Mouse (Mus musculus) stomach, postnatal 0 days (tissue): ENCODE data around the gene Mastl. TPM values are rescaled to one million over a fixed set of nuclear protein-coding genes. Genes with fewer than 3 reads are reported as not detected.

Experiments used
- ATAC-seq: fragments of 200-750 bp; cut with Nextera tagmentation; 2 replicates; pipeline ENCODE4 v1.8.0; 2017; ENCODE audit not compliant: low FRiP score, low TSS enrichment
- DNase-seq: peaks from one replicate; pipeline ENCODE4 v3.0.0-alpha.2; 2016; ENCODE audit warnings: low spot score
- H3K27ac ChIP-seq: fragments of 300-500 bp; sonication (generic); replicated peaks from 2 replicates; pipeline ENCODE4 v1.5.1; 2014; ENCODE audit warnings: mild to moderate bottlenecking, control low read depth
- H3K27me3 ChIP-seq: fragments of 300-500 bp; sonication (generic); 2 replicates; pipeline ENCODE4 v1.6.1; 2014; ENCODE audit warnings: low read length; ENCODE audit not compliant: control insufficient read depth, insufficient read depth
- H3K36me3 ChIP-seq: fragments of 300-500 bp; sonication (generic); 2 replicates; pipeline ENCODE4 v1.6.1; 2014; ENCODE audit warnings: low read length, mixed read lengths; ENCODE audit not compliant: control insufficient read depth, insufficient read depth
- H3K4me1 ChIP-seq: fragments of 300-500 bp; sonication (generic); replicated peaks from 2 replicates; pipeline ENCODE4 v1.6.1; 2014; ENCODE audit warnings: antibody characterized with exemption; ENCODE audit not compliant: control insufficient read depth, insufficient read depth
- H3K4me2 ChIP-seq: fragments of 300-500 bp; sonication (generic); replicated peaks from 2 replicates; pipeline ENCODE4 v1.6.1; 2014; ENCODE audit warnings: low read depth, mild to moderate bottlenecking, control low read depth, moderate library complexity
- H3K4me3 ChIP-seq: fragments of 300-500 bp; sonication (generic); 2 replicates; pipeline ENCODE4 v1.5.1; 2014; ENCODE audit warnings: low read depth, low read length, control low read depth
- H3K9ac ChIP-seq: fragments of 300-500 bp; sonication (generic); 2 replicates; pipeline ENCODE4 v1.6.1; 2014; ENCODE audit warnings: mild to moderate bottlenecking, low read length, control low read depth, mixed read lengths
- H3K9me3 ChIP-seq: fragments of 300-500 bp; sonication (generic); 2 replicates; pipeline ENCODE4 v1.6.1; 2016; ENCODE audit warnings: low read length; ENCODE audit not compliant: control insufficient read depth
- CTCF ChIP-seq: IDR thresholded peaks from 2 replicates; pipeline ENCODE4 v1.5.1; 2016; ENCODE audit warnings: antibody characterized with exemption, low read depth, mild to moderate bottlenecking, moderate library complexity
- EP300 ChIP-seq: optimal IDR thresholded peaks from 2 replicates; pipeline ENCODE3; 2016; ENCODE audit warnings: antibody characterized with exemption
- WGBS: fragments of 180-500 bp; shearing (Covaris S2); extraction: QIAGEN DNeasy Blood & Tissue Kit; methylation state at CpG from one replicate; pipeline ENCODE4 v1.1.7; 2014; 5-methylcytosine and 5-hydroxymethylcytosine counted together
- polyA plus RNA-seq: library from polyadenylated mRNA; unstranded; fragments of >200 nt; fragmentation: Nextera tagmentation; extraction: Ambion mirVana; gene quantifications from 2 replicates; pipeline ENCODE4 v1.2.1, GENCODE M21; 2015

The Mastl gene
- polyA plus RNA-seq, 1 experiment from 2014 or later: 3.0 TPM

DNA sequence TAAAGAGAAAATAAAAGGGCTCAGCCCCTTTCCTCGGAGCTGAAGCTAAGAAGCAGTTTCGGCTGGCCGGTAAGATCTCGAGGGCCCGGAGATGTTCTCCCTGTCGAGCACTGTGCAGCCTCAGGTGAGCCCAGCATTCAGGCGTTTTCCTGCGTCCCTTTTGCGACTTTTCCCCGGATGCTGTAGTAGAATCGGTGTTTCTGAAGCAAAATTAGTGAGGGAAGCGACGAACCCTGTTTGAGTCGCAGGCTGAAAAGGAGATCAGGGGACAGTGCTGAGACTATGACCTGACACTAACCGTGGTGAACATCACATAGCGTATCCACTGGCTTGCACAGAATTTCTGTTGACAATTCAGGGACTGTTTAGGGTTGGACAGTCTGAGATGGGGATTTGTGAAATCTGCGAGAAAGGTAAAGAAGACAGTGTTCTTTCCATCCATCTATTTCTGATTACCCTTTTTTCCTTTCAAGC is 821 bp upstream of the Mastl start:
- H3K36me3 ChIP-seq: no peaks in the 10 kb centered on the region
- peak overlapping the region; percentile 66 for H3K4me2 ChIP-seq
- no peaks in the 10 kb centered on the region for H3K27me3 ChIP-seq
- H3K4me3 ChIP-seq: peak overlapping the region; percentile 75
- H3K9ac ChIP-seq: peak overlapping the region; percentile 81
- 0% methylated on average over 17 of the region's 17 CpGs for WGBS
- TF ChIP-seq CTCF (no peak), EP300 (no peak)
- H3K27ac ChIP-seq: peak overlapping the region; percentile 100
- peaks cover 3% of the 10 kb centered on the region; the same call in 1 of the 2 replicates for H3K4me1 ChIP-seq
- H3K9me3 ChIP-seq: no peaks in the 10 kb centered on the region
- no peak for DNase-seq
- peak; percentile 10 for ATAC-seq

DNA sequence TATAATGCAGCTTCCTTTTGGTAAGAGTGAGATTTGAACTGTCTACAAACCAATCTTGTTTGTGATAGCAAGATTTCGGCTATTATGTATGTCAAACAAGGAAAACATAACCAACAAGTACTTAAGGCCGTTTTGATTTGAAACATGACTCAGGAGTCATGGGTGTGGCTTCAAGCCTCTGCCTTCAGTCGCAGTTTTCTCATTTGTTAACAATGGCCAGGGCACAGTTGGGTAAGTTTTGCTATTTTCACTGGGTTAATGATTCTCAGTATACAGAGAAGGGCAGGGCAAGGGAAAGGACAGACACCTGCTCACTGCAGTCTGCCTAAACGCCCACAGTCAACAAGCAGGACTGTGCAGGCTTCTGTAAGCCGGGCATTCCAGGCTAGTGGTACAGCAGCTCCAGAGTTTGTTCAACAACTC is 614 bp downstream of the Mastl start:
- H3K27me3 ChIP-seq: no peaks in the 10 kb centered on the region
- WGBS: 1% methylated on average over 5 of the region's 5 CpGs
- peak overlapping the region; percentile 100 for H3K27ac ChIP-seq
- H3K4me3 ChIP-seq: peak overlapping the region; percentile 75
- no peaks in the 10 kb centered on the region for H3K9me3 ChIP-seq
- H3K4me1 ChIP-seq: peaks cover 3% of the 10 kb centered on the region; the same call in 1 of the 2 replicates
- peak; percentile 52 for DNase-seq
- H3K9ac ChIP-seq: peak overlapping the region; percentile 54
- TF ChIP-seq EP300 (no peak), CTCF (no peak)
- ATAC-seq: peak; percentile 84
- H3K36me3 ChIP-seq: no peaks in the 10 kb centered on the region
- H3K4me2 ChIP-seq: peak overlapping the region; percentile 88

DNA sequence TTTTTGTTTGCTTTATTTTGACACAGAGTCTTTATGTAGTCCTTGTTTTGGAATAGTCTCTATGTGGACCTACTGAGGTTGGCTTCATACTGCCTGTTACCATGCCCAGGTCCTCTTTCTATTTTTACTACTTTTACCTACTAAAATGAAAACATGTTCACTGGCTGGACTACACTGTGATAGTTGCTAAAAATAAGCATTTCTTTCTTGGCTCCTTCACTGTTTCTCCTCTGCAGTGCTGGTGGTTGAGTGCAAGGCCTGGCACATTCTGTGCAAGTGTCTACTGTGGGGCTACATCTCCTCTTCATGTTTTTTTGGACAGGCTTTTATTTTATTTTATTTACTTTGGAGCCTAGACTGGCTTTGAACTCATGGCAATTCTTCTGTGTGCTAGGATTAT is 36.3 kb downstream of the Mastl start:
- no peak overlapping the region for H3K9ac ChIP-seq
- TF ChIP-seq CTCF (no peak), EP300 (no peak)
- DNase-seq (no peak), ATAC-seq (no peak)
- no peak overlapping the region for H3K4me3 ChIP-seq
- no peak overlapping the region for H3K27ac ChIP-seq
- H3K36me3 ChIP-seq: 0 out of 2 replicates have a peak, but pooled peaks cover 4% of the 10 kb centered on the region
- H3K27me3 ChIP-seq: no peaks in the 10 kb centered on the region
- no peaks in the 10 kb centered on the region for H3K4me1 ChIP-seq
- H3K9me3 ChIP-seq: no peaks in the 10 kb centered on the region
- H3K4me2 ChIP-seq: no peak overlapping the region

DNA sequence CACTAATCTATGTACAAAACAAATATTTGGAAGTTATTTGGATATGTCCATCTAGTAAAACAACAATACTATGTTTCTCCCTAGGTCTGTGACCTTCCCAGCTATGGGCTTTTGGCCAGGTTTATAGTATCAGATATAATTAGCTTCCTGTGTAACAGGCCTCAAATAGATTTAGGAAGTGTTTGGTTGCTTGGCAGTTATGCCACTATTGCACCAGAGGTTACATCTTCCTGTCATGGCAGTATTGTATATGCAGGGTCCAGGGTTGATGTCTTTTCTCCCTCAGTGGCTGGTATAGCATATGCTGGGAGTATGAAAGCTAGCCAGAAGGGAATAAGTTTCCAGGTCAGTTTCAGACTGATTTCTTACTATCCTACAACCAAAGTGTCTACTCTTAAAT is 53.6 kb downstream of the Mastl start:
- H3K27ac ChIP-seq: no peak overlapping the region
- H3K9me3 ChIP-seq: no peaks in the 10 kb centered on the region
- H3K9ac ChIP-seq: no peak overlapping the region
- no peak for DNase-seq
- H3K4me1 ChIP-seq: no peaks in the 10 kb centered on the region
- no peaks in the 10 kb centered on the region for H3K27me3 ChIP-seq
- H3K4me2 ChIP-seq: no peak overlapping the region
- no peaks in the 10 kb centered on the region for H3K36me3 ChIP-seq
- H3K4me3 ChIP-seq: no peak overlapping the region
- TF ChIP-seq CTCF: no peak
- no peak for TF ChIP-seq EP300
- ATAC-seq: no peak

DNA sequence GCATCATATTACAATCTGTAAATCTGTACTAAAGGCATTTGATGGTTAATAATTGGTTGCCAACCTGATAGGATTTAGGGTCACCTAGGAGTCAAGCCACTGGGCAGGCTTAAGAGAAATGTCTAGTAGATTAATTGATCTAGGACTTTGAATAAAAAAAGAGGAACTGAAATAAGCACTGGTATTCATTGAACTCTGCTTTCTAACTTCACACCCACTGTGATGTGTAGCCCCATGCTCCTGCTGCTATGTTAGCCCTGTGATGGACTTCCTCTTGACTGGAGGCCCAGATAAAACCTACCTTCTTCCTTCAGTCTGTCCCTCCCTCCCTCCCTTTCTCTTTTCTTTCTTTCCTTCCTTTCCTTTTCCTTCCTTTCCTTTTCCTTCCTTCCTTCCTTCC is 58.8 kb downstream of the Mastl start:
- DNase-seq (no peak), ATAC-seq (no peak)
- Histone ChIP-seq H3K4me3 (no peak overlapping the region), H3K4me1 (no peaks in the 10 kb centered on the region), H3K9me3 (no peaks in the 10 kb centered on the region), H3K27ac (no peak overlapping the region), H3K9ac (no peak overlapping the region), H3K4me2 (no peak overlapping the region), H3K36me3 (peaks cover 15% of the 10 kb centered on the region; the same call in 1 of the 2 replicates), H3K27me3 (no peaks in the 10 kb centered on the region)
- no peak for TF ChIP-seq EP300
- no peak for TF ChIP-seq CTCF

DNA sequence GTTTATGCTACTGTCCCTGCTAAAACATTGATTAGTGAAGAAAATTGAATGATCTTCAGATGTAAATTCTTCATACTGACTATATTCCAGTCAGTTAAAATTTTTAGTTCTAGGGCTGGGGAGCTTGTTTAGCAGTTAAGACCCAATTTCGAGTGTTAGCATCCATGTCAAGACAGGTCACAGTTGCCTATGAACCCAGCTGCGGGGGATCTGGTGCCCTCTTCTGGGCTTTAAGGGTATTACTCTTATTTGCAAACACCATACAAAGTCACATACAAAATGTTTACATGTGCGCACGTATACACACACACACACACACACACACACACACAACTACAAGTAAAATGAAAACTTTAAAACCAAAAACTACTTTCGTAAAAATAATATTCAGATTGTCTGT is 63.6 kb downstream of the Mastl start:
- H3K9ac ChIP-seq: no peak overlapping the region
- H3K27me3 ChIP-seq: no peaks in the 10 kb centered on the region
- TF ChIP-seq EP300 (no peak), CTCF (peak; percentile 80)
- H3K9me3 ChIP-seq: no peaks in the 10 kb centered on the region
- H3K4me1 ChIP-seq: no peaks in the 10 kb centered on the region
- H3K36me3 ChIP-seq: peaks cover 15% of the 10 kb centered on the region; the same call in 1 of the 2 replicates
- peak; percentile 23 for DNase-seq
- H3K27ac ChIP-seq: no peak overlapping the region
- WGBS: 56% methylated on average over 5 of the region's 5 CpGs
- ATAC-seq: no peak
- no peak overlapping the region for H3K4me3 ChIP-seq
- no peak overlapping the region for H3K4me2 ChIP-seq
